Mouse (Mus musculus) lung, adult 2 months (tissue): ENCODE measurements around the gene Opcml.

ENCODE experiments used
- CTCF ChIP-seq: fragments of 200-500 bp; IDR thresholded peaks from 2 replicates; pipeline ENCODE4 v1.5.1; 2011; ENCODE audit warnings: mild to moderate bottlenecking, low read length, control low read depth; ENCODE audit not compliant: insufficient read depth
- POLR2A ChIP-seq: fragments of 200-500 bp; IDR thresholded peaks from 2 replicates; pipeline ENCODE4 v1.6.1; 2011; ENCODE audit warnings: low read depth, mild to moderate bottlenecking, control low read depth, low read length, borderline replicate concordance; ENCODE audit errors: extremely low read depth

DNA sequence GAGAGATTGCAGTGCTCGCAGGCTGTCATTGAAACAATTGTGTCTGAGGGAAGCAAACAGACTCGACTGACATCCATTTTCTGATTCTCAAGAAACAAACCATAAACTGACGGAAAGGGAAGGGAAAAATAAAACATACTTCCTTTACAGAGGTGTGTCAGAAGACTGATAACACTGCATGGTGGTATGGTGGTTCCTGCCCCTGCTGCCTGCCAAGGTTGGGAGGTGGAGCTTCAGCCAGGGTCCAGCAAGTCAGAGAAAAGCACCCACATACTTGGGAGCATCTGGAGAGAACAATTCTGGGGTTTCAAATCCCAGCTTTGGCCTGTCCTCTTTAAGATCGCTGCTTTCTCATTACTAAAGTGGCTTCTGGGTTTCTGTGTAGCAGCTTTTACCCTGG, 201.0 kb downstream of the Opcml start:
- TF ChIP-seq CTCF, result no peak
- no peak for TF ChIP-seq POLR2A
